Mouse (Mus musculus) kidney, adult 10 weeks (tissue): ENCODE data around the gene Gm21170. TPM values are rescaled to one million over a fixed set of nuclear protein-coding genes. Genes with fewer than 3 reads are reported as not detected.

Source experiments
- polyA plus RNA-seq: library from polyadenylated mRNA; stranded (reverse); fragments of 350-450 nt; fragmentation: Illumina TruSeq; extraction: RNeasy Lipid Tissue Mini Kit (QIAGEN cat#74804); gene quantifications from one replicate; pipeline ENCODE4 v1.2.3, GENCODE M21; 2014; ENCODE audit warnings: low read depth, low replicate concordance

The Gm21170 gene
- polyA plus RNA-seq = not detected

GRCm38 (mm10) chrY:47690998-47691397 is at the start of gene Gm21170:
Gm21170 (minus strand) TSS chrY:47691098.

Other genes starting within 250 kb of the Gm21170 start
- not detected for gene Gm21256, start 240.1 kb downstream of the Gm21170 start, polyA plus RNA-seq